Mouse (Mus musculus): Measurements from ENCODE around the gene Tmem220.
"Not testable (repeated sequence)": the region's sequence is repeated elsewhere in the genome, so short reads cannot be mapped to it uniquely, and the experiment has no call there.

The Tmem220 gene

DNA sequence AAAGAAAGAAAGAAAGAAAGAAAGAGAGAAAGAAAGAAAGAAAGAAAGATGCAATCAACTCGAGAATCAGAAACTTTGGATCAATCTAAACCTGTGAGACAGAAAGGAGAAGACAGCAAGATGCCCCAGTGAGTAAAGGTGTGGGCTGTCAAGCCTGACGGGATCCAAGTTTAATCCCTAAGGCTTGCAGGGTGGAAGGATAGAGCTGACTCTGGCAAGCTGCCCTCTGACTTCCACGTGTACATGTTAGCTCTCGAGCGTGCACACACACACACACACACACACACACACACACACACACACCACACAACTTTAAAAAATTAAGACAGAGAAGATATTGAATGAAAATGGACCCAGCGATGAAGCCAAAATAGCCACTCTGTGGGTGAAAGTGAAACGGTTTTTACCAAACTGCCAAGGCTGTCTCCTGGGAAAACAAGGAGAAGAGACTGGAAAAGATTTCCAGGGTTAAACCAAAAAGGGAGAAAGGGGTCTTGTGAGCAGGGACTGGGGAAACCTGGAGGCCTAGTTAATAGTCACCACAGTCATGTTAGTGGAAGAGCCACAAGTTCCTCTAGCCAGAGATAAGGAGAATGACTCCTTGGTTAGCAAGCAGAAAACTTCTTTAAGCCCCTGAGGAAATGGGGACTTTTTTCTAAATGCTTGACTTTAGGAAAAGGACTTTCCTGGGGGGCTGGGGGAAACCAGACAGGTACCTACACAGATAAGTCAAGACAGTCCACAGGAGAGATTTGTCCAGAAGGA lies 5.1 kb upstream of the Tmem220 start:
- no peak for DNase-seq (ENCODE audit: low spot score)

DNA sequence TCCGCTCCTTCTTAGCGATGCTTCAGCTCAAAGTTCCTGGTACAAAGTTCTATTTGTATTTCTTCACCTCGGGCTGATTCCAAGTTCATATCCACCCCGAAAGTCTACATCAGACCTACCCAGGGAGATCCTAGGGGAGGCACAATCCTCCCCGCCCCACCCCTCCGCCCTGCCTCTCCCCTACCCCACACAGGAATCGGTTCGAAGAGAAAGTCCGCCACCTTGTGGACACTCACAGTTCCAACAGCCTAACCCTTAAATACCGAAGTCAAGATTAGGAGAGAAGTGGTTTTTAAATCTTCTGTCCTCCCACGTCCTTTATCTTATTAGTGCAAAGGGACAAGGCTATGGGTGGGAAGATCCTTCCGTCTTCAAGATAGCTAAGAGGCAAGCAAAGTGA lies 4.0 kb upstream of the Tmem220 start:
- peak; percentile 64 for DNase-seq (ENCODE audit: low spot score)

DNA sequence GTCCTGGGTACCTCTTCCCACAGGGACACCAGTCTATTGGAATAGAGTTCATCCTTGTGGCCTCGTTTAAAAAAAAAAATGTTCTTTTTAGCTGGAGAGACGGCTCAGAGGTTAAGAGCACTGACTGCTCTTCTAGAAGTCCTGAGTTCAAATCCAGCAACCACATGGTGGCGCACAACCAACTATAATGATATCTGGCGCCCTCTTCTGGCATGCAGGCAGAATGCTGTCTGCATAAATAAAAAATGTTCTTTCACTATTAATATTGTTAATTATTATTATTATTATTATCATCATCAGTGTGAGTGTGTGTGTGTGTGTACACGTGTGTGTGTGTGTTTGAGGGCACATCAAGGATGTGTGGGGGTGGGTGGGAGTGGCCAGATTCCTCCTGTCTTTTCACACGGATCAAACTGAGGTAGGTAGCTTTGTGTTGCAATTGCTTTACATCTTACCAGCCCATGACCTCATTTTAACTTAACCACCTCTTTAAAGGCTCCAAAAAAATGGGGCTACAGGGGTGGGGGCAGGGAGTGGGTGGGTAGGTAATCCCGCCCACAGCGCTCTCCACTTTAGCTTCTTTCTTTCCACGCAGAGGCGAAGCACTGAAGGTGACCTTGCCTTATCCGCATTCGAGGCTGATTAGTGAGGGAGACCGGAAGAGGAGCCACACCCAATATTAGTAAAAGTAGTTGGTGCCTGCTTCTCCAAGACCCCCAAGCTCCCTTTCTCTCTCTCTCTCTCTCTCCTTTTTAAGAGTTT lies 2.4 kb upstream of the Tmem220 start:
- DNase-seq (ENCODE audit: low spot score), result no peak

DNA sequence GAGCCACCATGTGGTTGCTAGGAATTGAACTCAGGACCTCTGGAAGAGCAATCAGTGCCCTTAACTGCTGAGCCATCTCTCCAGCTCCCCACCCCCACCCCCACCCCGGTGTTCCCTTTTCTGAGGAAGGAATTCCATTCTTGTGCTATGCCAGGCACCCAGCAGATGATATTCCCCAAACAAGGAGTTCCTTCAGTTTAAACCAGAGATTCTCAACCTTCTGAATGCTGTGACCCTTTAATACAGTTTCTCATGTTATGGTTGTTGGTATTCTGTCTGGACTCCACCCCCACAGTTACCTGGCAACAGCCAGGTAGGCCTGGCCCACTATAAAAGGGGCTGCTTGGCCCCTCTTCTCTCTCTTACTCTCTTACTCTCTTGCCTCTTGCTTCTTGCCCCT lies 1.8 kb upstream of the Tmem220 start:
- DNase-seq (ENCODE audit: low spot score), result not testable (repeated sequence)

DNA sequence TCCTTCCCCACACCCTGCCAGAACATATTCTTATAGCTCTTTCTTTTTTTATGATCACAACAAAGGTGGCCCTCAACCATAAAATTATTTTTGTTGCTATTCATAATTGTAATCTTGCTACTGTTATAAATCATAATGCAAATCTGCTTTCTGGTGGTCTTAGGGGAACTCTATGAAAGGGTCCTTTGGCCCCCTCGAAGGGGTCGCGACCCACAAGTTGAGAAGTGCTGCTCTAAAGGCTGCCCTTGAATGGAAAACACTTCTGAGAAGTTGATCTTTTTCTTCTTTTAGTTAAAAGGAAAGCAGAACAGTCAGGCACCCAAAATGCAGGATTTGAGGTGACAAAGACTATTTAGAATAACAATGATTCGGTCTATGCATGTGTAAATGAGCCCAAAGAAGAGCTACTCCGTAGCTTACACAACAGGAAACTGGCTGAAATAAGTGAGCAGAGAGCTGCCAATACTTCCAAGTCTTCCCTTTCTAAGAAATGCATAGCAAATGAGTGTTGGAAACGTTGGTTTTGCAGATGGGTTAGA lies 1.1 kb upstream of the Tmem220 start:
- no peak for DNase-seq (ENCODE audit: low spot score)

DNA sequence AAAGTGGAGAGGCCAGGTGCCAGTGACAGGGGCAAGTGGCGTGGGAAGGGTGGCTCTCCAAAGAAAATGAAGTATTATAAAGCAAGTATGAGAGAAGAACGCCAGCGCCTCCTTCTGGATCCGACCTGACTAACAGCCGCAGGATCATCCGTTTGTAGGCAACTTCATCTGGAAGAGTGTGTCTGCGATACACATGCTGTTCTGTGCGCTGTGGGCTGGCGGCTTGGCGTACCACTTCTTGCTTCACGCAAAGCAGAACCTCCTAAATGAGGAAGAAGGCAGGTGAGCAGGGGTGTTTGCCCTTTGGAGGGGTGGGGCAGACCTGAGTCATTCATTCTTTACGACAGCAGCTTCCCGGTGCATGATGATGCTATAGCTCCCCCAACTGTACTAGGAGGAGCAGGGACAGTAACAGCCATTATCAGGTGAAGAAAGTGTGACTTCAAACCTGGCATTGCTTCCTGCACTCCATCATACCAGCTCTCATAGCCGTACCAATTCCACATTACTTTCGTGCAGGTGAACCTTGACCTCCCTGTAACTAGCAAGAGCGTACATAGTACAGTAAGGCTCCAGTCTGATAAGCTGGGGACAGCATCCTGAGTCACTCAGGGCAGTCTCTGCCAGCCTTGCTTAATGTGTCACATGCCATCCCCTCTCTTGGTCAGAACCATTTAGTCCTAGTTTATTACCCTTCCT lies 6.1 kb downstream of the Tmem220 start:
- no peak for DNase-seq (ENCODE audit: low spot score)

DNA sequence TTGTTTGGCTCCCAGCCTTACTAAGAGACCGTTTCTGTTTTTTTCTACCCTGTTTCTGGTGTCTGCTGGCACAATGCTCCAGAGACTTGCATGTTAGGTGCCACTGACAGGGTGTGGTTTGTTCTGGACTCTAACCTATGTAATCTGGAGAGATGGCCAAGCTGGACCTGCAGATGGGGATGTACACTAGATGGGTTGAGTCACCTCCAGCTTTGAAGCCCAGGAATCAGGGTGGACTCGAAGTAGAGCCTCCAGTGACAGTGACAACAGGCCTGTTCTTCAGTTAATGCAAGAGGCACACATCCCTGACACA lies 6.6 kb downstream of the Tmem220 start:
- DNase-seq (ENCODE audit: low spot score), result no peak

DNA sequence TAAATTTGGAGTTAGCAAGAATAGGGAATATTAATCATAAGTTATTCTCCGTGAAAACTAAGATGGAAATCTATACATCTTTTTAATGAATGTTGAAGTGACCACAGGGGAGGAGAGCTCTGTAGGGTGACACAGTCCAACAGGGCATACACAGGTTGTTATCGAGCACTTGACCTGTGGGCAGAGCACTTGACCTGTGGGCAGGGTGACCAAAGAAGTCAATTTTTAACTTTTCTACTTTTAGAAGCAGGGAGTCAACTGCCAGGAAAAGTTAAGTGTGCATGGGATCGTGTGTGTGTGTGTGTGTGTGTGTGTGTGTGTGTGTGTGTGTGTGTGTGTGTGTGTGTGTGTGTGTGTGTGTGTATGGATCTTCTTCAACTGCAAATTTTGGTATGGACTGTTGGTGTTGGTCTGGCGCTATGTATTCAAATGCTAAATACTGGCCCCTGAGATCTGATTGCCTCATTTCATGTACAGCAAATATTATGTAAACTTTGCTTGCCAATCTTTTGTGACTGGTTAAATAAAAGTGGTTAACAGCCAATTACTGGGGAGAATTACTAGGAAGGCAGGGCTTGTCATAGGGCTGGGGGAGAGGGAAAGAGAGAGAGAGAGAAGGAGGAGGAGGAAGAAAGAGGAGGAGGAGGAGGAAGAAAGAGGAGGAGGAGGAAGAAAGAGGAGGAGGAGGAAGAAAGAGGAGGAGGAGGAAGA lies 10.0 kb downstream of the Tmem220 start:
- no peak for DNase-seq (ENCODE audit: low spot score)

DNA sequence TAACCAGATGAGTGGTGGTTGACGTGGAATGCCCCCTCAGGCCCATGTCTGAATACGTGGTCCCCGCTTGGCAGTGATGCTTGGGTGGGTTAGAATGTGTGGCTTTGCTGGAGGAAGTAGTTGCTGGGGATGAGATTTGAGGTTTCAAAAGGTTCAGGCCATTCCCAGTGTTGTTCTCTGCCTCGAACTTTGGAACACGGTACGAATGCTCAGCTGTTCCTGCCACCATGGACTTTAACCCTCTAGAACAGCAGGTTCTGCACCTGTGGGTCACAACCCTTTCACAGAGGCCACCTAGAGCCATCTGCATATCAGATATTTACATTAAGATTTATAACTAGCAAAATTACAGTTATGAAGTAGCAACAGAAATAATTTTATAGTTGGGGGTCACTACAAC lies 11.3 kb downstream of the Tmem220 start:
- DNase-seq (ENCODE audit: low spot score), result no peak

DNA sequence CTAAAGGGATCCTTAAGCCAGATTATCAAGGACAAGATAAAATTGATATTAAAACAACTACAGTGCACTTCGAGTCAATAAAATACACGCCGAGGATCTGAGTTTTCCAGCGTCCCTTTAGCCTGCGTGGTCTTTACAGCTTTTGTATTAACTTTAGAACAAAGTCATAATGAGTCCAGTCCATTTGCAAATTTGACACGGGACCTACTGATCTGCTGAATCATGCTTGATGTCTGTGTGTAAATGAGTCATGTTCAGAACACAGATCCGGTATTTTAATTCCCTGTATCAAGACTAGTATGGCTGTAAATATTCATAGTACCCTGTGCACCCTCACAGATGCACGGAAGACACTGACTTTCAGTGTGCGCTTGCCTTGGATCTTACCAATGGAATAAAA lies 11.9 kb downstream of the Tmem220 start:
- DNase-seq (ENCODE audit: low spot score), result no peak

DNA sequence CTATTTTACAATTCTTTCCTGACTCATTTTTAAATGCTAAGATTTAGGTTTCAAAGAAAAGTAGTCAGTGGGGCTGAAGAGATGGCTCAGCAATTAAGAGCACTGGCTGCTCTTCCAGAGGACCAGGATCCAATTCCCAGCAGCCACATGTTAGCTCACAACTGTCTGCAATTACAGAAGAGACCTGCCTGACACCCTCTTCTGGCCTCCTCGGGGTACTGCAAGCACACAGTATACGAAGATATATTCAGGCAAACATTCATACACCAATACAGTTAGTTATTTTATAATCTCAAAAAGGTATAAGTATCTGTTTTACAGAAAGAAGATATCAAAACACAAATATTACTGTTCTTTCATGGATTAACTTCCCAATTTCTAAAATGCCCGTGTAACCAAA lies 14.8 kb downstream of the Tmem220 start:
- DNase-seq (ENCODE audit: low spot score), result no peak

DNA sequence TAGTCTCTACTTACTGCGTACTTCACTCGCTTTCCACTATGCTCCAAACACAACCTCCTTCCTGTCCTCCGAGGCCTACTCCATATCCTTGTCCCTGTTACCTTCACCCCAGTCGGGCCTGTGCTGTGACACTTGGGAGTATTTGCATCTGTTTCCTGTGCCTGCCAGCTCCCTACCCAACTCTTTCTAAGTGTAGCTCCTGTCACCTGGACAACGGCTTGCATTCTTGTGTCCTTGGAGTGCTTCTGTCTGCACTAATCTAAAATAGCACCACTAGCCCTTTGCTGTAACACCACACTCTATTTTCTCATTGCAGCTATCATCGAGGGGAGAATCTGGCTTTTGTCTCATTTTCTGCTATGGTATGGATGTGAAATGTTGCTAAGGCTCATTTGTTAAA lies 15.5 kb downstream of the Tmem220 start:
- no peak for DNase-seq (ENCODE audit: low spot score)

DNA sequence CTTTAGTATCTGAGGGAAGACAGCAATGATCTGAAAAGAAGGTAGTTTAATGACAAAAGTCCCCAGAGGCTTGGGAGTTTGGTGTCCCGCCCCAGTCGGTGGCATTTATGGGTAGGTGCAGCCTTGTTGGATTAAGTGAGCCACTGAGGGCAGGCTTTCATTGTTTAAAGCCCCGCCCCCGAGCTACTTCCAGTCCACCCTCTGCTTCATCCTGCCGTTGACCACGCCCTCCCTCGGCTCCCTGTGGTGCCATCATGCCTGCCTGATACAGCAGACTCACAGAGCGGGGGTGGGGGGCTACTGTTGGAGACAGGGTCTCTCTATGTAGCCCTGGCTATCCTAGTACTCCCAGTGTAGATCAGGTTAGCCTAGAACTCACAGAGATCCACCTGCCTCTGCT lies 18.1 kb downstream of the Tmem220 start:
- no peak for DNase-seq (ENCODE audit: low spot score)

DNA sequence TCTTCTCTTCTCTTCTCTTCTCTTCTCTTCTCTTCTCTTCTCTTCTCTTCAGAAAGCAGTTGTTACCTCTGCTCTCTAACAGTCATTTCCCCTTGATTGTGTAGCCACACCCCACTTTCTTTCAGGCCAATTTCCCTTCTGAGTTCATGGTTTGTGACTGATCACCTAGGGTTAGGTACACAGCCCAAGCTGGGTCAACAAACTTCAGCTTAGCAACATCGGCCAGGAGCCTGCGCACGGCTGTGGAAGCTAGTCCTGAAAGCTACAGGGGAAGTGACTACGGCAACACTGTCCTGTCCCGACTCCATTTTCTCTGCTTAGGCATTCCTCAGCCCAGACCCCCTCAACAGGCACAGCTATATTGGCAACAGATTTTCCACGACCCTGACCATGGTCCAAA lies 20.0 kb downstream of the Tmem220 start:
- DNase-seq (ENCODE audit: low spot score), result no peak

DNA sequence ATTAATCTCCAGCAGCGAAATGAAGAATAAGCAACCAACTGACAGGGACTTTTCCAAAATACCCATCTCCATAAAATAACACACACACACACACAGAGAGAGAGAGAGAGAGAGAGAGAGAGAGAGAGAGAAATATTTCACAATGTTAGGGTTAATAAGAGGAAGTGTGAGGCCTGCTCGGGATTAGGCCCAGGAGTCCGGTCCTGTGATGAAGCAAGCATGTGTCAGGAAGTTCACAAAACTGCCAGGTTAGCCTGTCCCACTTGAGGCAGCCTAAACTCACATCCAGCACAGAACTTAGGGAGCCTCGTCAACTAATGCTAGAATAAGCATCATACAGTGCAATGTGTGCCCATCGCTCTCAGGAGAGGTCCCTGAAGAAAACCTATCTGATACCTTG lies 22.2 kb downstream of the Tmem220 start:
- no peak for DNase-seq (ENCODE audit: low spot score)

DNA sequence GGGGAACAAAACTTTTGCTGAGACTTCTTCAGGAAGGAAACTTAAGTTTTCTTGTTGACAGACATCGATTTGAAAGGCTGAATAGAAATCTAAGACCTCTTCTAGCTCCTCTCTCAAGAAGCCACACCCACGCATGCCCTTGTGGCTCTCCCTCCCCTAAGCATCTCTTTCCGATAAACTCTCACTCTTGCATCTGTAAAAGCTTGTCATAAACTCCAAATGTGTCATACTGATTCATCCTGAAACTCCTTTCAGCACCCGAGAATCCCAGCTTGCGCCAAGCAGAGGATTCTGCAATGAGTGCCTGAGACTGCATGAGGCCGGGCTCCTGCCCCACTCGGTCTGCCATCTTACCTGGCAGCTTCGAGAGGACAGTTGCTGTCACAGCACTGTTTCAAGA lies 23.5 kb downstream of the Tmem220 start:
- DNase-seq (ENCODE audit: low spot score), result no peak

DNA sequence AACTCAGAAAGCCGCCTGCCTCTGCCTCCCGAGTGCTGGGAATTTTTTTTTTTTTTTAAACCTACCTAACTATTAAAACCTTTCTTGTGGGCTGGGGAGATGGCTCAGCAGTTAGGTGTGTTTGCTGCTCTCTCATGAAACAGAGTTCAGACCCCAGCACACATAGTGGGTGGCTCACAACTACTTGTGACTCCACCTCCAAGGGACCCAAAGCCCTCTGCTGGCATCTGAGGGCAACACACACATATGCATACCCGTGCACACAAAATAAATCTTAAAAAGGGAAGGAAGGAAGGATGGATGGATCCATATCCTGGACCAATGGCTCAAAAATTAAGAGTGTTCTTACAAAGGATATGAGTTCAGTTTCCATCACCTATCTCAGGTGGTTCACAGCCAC lies 24.3 kb downstream of the Tmem220 start:
- no peak for DNase-seq (ENCODE audit: low spot score)

DNA sequence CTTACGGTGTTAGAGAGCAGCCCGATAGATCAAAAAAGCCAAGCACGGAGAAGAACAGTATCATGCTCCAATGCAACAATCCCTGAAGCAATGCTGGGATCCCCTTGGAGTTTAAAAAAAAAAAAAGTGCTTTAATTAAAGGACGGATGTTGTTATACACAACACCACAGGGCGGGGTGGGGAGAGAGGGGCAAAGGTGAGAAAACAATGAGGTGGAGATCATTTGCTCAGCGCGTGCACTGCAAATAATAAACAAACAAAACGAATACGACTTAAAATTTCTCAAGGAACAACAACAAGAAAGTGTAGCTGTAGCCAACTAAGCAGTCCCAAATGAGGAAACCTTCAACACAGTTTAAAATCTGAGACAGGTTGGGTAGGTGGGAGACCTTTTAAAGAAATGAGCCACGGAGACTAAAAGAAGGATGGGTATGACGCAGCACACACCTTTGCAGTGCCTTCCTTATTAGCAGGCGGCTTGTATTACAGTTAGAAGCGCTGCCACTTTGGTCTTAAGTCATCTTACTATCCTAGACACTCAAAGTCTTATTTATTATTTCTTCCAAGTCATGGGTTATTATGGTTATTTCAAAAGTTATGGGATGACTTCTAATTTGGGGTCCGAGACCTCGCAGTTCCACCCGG lies 26.8 kb downstream of the Tmem220 start:
- DNase-seq (ENCODE audit: low spot score), result no peak

DNA sequence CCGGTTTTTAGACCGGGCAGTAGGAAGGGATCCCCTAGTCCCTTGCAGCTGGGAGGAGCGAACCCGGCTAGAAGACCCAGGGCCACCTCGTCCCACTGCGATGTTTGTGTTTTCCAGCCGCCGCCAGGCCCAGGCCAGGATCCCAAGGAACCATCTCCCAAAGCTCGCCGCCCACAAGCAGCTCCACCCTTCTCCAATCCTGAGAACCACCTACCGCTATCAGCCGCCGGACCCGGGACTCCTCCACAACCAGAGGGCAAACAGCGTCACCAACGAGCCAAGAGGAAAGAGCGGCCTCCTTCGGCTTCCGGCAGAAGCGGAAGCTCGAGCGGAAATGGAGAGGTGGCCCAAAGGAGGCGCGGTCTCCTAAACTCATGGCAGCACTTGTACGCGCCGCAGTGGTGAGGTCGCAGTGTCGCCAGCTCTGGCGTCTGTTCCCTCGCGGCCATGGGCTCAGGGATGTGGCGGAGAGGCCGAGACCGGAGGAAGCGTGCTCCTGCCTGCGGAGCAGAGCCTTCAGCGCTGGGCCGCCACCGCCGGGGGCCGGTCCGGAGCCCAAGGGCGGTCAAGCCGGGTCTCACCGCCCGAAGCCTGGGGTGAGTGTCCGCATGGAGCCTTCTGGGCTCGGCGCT lies 27.5 kb downstream of the Tmem220 start, which contains the start of the genes Adprm and Sco1:
Gene Adprm (minus strand): TSS at position 274 of the 632 bp plus-strand sequence.
Gene Sco1 (plus strand): TSS at position 350 of the 632 bp plus-strand sequence.
- DNase-seq (ENCODE audit: low spot score), result peak; percentile 90

DNA sequence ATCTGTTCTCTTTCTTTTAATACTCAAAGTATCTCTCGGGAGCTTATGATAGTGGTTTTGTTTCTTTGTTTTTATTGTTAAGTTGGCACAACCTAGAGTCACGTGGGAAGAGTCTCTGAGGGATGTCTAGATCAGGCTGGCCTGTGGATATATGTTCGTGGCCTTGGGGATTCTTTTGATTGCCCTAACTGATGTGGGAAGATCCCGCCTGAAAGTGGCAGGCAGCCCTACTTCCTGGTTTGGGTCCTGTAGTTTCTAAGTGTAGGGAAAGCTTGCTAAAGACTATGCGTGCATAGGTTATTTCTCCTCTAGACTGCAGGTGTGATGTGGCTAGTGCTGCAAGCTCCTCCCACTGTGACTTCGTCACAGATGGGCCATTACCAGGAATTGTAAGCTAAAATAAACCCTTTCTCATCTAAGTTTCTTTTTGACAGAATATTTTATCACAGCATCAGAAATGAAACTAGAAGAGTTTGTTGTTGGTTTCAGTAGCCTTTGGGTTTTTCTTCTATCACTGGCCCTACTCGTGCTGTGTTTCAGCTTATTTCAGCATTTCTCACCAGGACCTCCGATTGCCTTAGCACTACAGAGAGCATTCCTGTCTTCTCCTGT lies 29.9 kb downstream of the Tmem220 start:
- no peak for DNase-seq (ENCODE audit: low spot score)

DNA sequence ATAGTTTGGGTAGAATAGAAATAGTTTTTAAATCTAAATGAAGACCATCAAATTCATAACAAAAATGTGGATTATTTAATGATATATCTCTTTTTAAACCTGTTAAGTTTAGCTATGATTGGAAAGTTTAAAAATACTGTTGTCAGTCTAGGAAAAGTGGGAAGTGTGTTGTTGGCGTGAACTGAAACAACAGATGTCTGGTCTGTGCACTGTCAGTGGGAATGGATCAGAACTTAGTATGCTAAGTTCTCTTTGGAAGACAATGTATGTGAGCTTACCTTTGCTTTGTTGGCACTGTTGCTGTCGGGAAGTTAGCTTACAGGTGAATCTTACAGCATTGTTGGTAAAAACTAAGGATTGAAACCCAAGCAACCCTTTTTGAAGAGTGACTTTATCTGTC lies 36.4 kb downstream of the Tmem220 start:
- DNase-seq (ENCODE audit: low spot score), result no peak

Measured in urinary bladder, postnatal 14 days (tissue).